Mouse (Mus musculus) forebrain, postnatal 0 days (tissue): ENCODE data around the gene 4930470P17Rik. TPM values are rescaled to one million over a fixed set of nuclear protein-coding genes. Genes with fewer than 3 reads are reported as not detected.

Source experiments
- ATAC-seq: fragments of 200-750 bp; cut with Nextera tagmentation; 2 replicates; pipeline ENCODE4 v1.8.0; 2017; ENCODE audit warnings: mild to moderate bottlenecking, moderate library complexity
- DNase-seq: peaks from one replicate; pipeline ENCODE4 v3.0.0-alpha.2; 2015
- H3K27ac ChIP-seq: fragments of 300-500 bp; sonication (generic); 2 replicates; pipeline ENCODE4 v1.5.1; 2014; ENCODE audit warnings: low read depth, mild to moderate bottlenecking, antibody characterized with exemption, low read length, moderate library complexity, mixed read lengths
- H3K27me3 ChIP-seq: fragments of 300-500 bp; sonication (generic); 2 replicates; pipeline ENCODE4 v1.6.1; 2014; ENCODE audit warnings: mild to moderate bottlenecking, low read length, mixed read lengths; ENCODE audit not compliant: insufficient read depth
- H3K36me3 ChIP-seq: fragments of 300-500 bp; sonication (generic); 2 replicates; pipeline ENCODE4 v1.6.1; 2014; ENCODE audit warnings: mild to moderate bottlenecking, moderate library complexity; ENCODE audit not compliant: insufficient read depth
- H3K4me1 ChIP-seq: fragments of 300-500 bp; sonication (generic); 2 replicates; pipeline ENCODE4 v1.6.1; 2014; ENCODE audit warnings: antibody characterized with exemption; ENCODE audit not compliant: insufficient read depth
- H3K4me2 ChIP-seq: fragments of 300-500 bp; sonication (generic); 2 replicates; pipeline ENCODE4 v1.6.1; 2014; ENCODE audit warnings: low read depth, mild to moderate bottlenecking, moderate library complexity
- H3K4me3 ChIP-seq: fragments of 300-500 bp; sonication (generic); 2 replicates; pipeline ENCODE4 v1.5.1; 2014; ENCODE audit warnings: low read depth, low read length, mixed read lengths
- H3K9ac ChIP-seq: fragments of 300-500 bp; sonication (generic); 2 replicates; pipeline ENCODE4 v1.6.1; 2014; ENCODE audit warnings: mild to moderate bottlenecking
- H3K9me3 ChIP-seq: fragments of 300-500 bp; sonication (generic); 2 replicates; pipeline ENCODE4 v1.6.1; 2016; ENCODE audit warnings: low read length
- CTCF ChIP-seq: sonication (generic); IDR thresholded peaks from 2 replicates; pipeline ENCODE4 v1.5.1; 2016; ENCODE audit warnings: antibody characterized with exemption, control low read depth, low read depth
- WGBS: fragments of 180-500 bp; shearing (Covaris S2); extraction: QIAGEN DNeasy Blood & Tissue Kit; methylation state at CpG from one replicate; pipeline ENCODE4 v1.1.7; 2014; 5-methylcytosine and 5-hydroxymethylcytosine counted together
- polyA plus RNA-seq: library from polyadenylated mRNA; unstranded; fragments of >200 nt; fragmentation: Nextera tagmentation; extraction: Ambion mirVana; gene quantifications from 2 replicates; pipeline ENCODE4 v1.2.1, GENCODE M21; 2015
- total RNA-seq: library from RNA; depleted of rRNA; stranded (reverse); fragments of >200 nt; gene quantifications from 2 replicates; pipeline ENCODE4 v1.2.3, GENCODE M21; 2014; rRNA removed

4930470P17Rik gene
- total and polyA plus RNA-seq, 2 experiments from 2014 or later = 0.11 TPM; not detected in 1

DNA sequence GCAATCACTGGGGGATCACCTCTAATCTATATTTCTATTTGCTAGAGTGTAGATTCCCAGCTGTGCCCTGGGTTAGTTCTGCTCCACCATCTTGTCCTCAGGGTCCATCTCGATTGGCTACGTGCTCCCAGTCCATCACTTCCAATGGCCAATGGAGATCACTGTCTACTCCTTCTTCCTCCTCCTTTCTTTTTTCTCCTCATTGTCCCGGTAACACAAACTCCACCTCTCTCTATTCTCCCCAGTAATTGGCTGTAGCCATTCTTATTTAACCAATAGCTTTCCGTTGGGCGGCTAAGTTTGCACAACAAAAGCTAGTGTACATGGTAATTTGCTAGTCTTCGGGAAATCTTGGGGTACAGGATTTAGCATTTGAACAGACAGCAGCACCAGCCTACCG lies 72.1 kb downstream of the 4930470P17Rik start:
- Histone ChIP-seq H3K9me3 (no peaks in the 10 kb centered on the region), H3K4me2 (no peak overlapping the region), H3K4me1 (no peaks in the 10 kb centered on the region), H3K4me3 (no peak overlapping the region), H3K27ac (no peak overlapping the region), H3K9ac (no peak overlapping the region), H3K27me3 (no peaks in the 10 kb centered on the region), H3K36me3 (no peaks in the 10 kb centered on the region)
- 84% methylated on average over 7 of the region's 7 CpGs for WGBS
- DNase-seq (no peak), ATAC-seq (no peak)
- no peak for TF ChIP-seq CTCF

Other genes with a start within 250 kb of the 4930470P17Rik start
- gene Bcas1, start 174.2 kb downstream of the 4930470P17Rik start, total RNA-seq = 3.5 and 5.2 TPM in 2 replicates
- 4.0 and 4.2 TPM in 2 replicates for gene Bcas1, start 174.2 kb downstream of the 4930470P17Rik start, polyA plus RNA-seq
- 154 and 194 TPM in 2 replicates for gene Pfdn4, start 105.6 kb downstream of the 4930470P17Rik start, total RNA-seq
- 145 and 191 TPM in 2 replicates for gene Pfdn4, start 105.6 kb downstream of the 4930470P17Rik start, polyA plus RNA-seq
- gene Cyp24a1, start 104.9 kb downstream of the 4930470P17Rik start, total RNA-seq = not detected in 2 replicates
- gene Cyp24a1, start 104.9 kb downstream of the 4930470P17Rik start, polyA plus RNA-seq = 0.04 TPM in 1 of 2 replicates, not detected in the other
- gene Dok5, start 129.8 kb upstream of the 4930470P17Rik start, total RNA-seq = 50.2 and 93.9 TPM in 2 replicates
- 79.9 and 128 TPM in 2 replicates for gene Dok5, start 129.8 kb upstream of the 4930470P17Rik start, polyA plus RNA-seq